Mouse (Mus musculus): ENCODE measurements around the gene Calu. TPM values are rescaled to one million over a fixed set of nuclear protein-coding genes. Genes with fewer than 3 reads are reported as not detected.

Calu gene
- polyA plus RNA-seq, 1 experiment, result 19.3 TPM

DNA sequence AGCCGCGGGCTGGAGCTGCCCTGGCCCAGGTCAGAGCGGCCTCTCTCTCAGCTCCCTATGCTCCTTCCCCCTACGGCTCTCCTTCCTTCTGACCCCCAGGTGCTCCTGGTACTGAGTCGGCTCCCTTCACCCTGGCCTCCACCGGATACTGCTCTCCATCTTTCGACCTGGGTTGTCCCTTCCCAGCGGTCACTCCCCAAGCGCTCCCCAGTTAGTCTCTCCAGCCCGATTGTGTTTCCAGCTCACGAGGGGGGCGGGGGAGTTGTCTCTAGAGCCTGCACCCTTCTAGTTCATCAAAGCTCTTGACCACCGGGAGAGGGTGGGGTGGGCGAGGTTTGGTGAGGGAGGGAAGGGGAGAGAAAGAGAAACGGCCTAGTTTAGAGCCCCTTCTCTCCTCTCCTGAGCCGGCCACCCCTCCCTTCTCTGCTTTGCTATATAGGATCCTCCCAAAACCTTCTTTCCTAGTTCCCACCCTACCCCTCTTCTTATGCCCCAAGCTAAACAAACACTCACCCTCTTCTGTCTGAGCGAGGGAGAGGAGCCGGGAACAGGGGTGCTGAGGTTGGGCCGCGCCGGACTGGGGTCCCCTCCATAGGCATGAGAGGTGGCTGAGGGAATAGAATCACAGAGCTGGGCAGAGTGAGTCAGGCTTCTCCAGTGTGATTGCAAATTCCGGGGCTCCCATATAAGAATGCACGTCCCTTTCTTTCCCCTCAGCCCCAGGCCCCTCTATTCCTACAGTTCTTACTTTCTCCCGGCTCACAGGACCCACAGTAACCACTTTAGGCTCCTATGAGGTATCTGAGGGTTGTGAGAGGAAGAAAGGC, 49.1 kb downstream of the Calu start:
- Histone ChIP-seq H3K36me3 (ENCODE audit: control insufficient read depth, insufficient read depth, low read length) (no peaks in the 10 kb centered on the region), H3K4me3 (ENCODE audit: low read depth, low read length) (peak overlapping the region; percentile 62), H3K4me1 (ENCODE audit: control insufficient read depth, insufficient read depth, insufficient read length, low read length) (0 out of 2 replicates have a peak, but pooled peaks cover 2% of the 10 kb centered on the region), H3K27ac (ENCODE audit: insufficient read depth, low read depth, low read length) (no peak overlapping the region), H3K27me3 (ENCODE audit: control insufficient read depth, insufficient read depth, low read length) (peaks cover 30% of the 10 kb centered on the region)
- 13% methylated on average over 24 of the region's 24 CpGs for WGBS
- TF ChIP-seq POLR2A (IDR thresholded peaks at IDR 0.05; ENCODE audit: low read depth, low read length) (no peak), CTCF (IDR thresholded peaks at IDR 0.05; ENCODE audit: extremely low read depth, insufficient read length, insufficient replicate concordance, low read depth, low read length) (no peak)

DNA sequence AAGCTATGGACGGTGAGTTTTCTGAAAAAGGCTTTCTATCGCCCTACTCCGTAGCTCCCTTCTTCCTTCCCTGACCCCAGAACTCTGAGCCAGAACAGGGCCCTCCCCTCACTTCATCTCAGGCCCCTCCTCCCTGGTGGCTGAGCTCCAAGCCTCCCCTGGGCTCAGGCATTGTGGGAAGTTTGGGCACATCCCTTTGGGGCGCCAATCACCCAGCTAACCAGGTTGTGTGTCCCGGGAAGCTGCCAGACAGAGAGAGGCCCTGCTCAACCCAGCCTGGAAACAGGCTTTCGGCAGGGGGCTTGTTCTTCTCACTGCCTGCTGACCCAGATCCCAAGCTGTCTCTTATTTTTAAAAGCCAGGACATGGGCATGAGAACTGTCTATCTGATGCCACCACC, 49.7 kb downstream of the Calu start:
- Histone ChIP-seq H3K27ac (ENCODE audit: insufficient read depth, low read depth, low read length) (no peak overlapping the region), H3K27me3 (ENCODE audit: control insufficient read depth, insufficient read depth, low read length) (peaks cover 31% of the 10 kb centered on the region), H3K36me3 (ENCODE audit: control insufficient read depth, insufficient read depth, low read length) (no peaks in the 10 kb centered on the region), H3K4me3 (ENCODE audit: low read depth, low read length) (no peak overlapping the region), H3K4me1 (ENCODE audit: control insufficient read depth, insufficient read depth, insufficient read length, low read length) (0 out of 2 replicates have a peak, but pooled peaks cover 2% of the 10 kb centered on the region)
- TF ChIP-seq CTCF (IDR thresholded peaks at IDR 0.05; ENCODE audit: extremely low read depth, insufficient read length, insufficient replicate concordance, low read depth, low read length) (no peak), POLR2A (IDR thresholded peaks at IDR 0.05; ENCODE audit: low read depth, low read length) (no peak)
- WGBS, result 39% methylated on average over 6 of the region's 6 CpGs

DNA sequence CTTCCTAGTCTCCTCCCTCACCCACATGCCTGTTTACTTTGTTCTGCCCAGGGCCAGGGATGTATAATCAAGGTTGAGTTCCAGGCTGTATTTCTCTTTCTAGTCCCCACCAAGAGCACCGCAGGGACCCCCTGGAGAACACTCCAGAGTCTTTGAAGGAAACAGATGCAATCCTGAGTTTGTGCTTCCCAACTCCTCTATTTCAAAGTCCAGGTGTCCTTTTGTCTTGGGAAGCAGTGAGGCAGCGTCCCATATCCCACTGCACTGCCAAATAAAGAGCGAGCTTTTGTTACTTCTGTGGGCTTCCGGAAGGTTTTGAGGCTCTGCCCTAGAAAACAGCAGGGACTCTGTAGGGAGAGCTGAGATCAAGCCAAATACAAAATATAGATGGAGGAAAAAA, 52.0 kb downstream of the Calu start:
- WGBS, result 86% methylated on average over 4 of the region's 4 CpGs
- Histone ChIP-seq H3K36me3 (ENCODE audit: control insufficient read depth, insufficient read depth, low read length) (no peaks in the 10 kb centered on the region), H3K4me1 (ENCODE audit: control insufficient read depth, insufficient read depth, insufficient read length, low read length) (0 out of 2 replicates have a peak, but pooled peaks cover 2% of the 10 kb centered on the region), H3K4me3 (ENCODE audit: low read depth, low read length) (no peak overlapping the region), H3K27me3 (ENCODE audit: control insufficient read depth, insufficient read depth, low read length) (peaks cover 32% of the 10 kb centered on the region), H3K27ac (ENCODE audit: insufficient read depth, low read depth, low read length) (no peak overlapping the region)
- TF ChIP-seq CTCF (IDR thresholded peaks at IDR 0.05; ENCODE audit: extremely low read depth, insufficient read length, insufficient replicate concordance, low read depth, low read length) (no peak), POLR2A (IDR thresholded peaks at IDR 0.05; ENCODE audit: low read depth, low read length) (no peak)

GRCm38 (mm10) chr6:29402693-29403342, 54.9 kb downstream of the Calu start:
- H3K27me3 ChIP-seq (ENCODE audit: control insufficient read depth, insufficient read depth, low read length), result peaks cover 16% of the 10 kb centered on the region
- H3K36me3 ChIP-seq (ENCODE audit: control insufficient read depth, insufficient read depth, low read length), result no peaks in the 10 kb centered on the region
- no peak overlapping the region for H3K4me3 ChIP-seq (ENCODE audit: low read depth, low read length)
- no peak for TF ChIP-seq CTCF (IDR thresholded peaks at IDR 0.05; ENCODE audit: extremely low read depth, insufficient read length, insufficient replicate concordance, low read depth, low read length)
- no peak for TF ChIP-seq POLR2A (IDR thresholded peaks at IDR 0.05; ENCODE audit: low read depth, low read length)
- no peaks in the 10 kb centered on the region for H3K4me1 ChIP-seq (ENCODE audit: control insufficient read depth, insufficient read depth, insufficient read length, low read length)
- 13% methylated on average over 34 of the region's 34 CpGs for WGBS
- no peak overlapping the region for H3K27ac ChIP-seq (ENCODE audit: insufficient read depth, low read depth, low read length)

DNA sequence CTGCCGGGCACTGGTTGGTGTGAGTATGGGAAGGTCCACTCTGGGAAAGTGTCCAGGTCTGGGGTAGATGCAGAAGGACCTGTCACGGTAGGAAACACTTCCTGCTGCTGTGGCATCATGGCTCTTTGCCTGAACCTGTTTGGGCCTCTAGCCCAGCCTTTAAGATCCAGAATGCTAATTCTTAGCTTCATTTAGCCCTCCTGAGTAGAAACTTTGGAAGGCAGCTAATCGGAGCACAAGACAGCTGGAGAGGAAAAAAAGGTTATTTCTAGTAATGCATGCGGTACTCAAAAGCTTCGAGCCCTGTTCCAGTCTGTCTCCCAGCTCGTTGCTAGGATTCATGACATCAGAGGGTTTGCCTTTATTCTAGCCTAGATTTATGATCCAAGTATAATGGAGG, 58.5 kb downstream of the Calu start:
- peaks cover 10% of the 10 kb centered on the region for H3K27me3 ChIP-seq (ENCODE audit: control insufficient read depth, insufficient read depth, low read length)
- H3K4me1 ChIP-seq (ENCODE audit: control insufficient read depth, insufficient read depth, insufficient read length, low read length), result no peaks in the 10 kb centered on the region
- no peaks in the 10 kb centered on the region for H3K36me3 ChIP-seq (ENCODE audit: control insufficient read depth, insufficient read depth, low read length)
- no peak overlapping the region for H3K4me3 ChIP-seq (ENCODE audit: low read depth, low read length)
- TF ChIP-seq CTCF (IDR thresholded peaks at IDR 0.05; ENCODE audit: extremely low read depth, insufficient read length, insufficient replicate concordance, low read depth, low read length) (no peak), POLR2A (IDR thresholded peaks at IDR 0.05; ENCODE audit: low read depth, low read length) (no peak)
- WGBS, result 70% methylated on average over 6 of the region's 6 CpGs
- no peak overlapping the region for H3K27ac ChIP-seq (ENCODE audit: insufficient read depth, low read depth, low read length)

DNA sequence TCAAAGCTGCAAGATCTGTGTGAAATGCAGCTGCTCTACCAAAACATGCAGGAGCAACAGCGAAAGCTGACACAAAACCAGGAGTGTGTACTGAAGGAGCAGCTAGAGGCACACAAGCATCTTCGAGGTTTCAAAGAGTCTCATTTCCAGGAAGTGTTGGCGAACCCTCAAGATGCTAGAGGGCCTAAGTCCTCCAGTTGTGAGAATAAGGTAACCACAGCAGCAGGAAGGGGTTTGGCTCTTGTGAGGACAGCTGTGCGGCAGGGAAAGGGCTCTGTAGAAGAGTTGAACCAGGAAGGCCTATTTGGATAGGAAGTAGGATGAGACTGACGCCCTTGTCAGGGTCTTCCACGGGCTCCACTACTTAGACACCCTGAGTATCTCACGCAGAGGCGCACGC, 67.6 kb downstream of the Calu start:
- no peak overlapping the region for H3K4me3 ChIP-seq (ENCODE audit: low read depth, low read length)
- H3K27me3 ChIP-seq (ENCODE audit: control insufficient read depth, insufficient read depth, low read length), result no peaks in the 10 kb centered on the region
- no peaks in the 10 kb centered on the region for H3K4me1 ChIP-seq (ENCODE audit: control insufficient read depth, insufficient read depth, insufficient read length, low read length)
- no peak for TF ChIP-seq CTCF (IDR thresholded peaks at IDR 0.05; ENCODE audit: extremely low read depth, insufficient read length, insufficient replicate concordance, low read depth, low read length)
- H3K36me3 ChIP-seq (ENCODE audit: control insufficient read depth, insufficient read depth, low read length), result no peaks in the 10 kb centered on the region
- H3K27ac ChIP-seq (ENCODE audit: insufficient read depth, low read depth, low read length), result no peak overlapping the region
- 70% methylated on average over 9 of the region's 9 CpGs for WGBS

DNA sequence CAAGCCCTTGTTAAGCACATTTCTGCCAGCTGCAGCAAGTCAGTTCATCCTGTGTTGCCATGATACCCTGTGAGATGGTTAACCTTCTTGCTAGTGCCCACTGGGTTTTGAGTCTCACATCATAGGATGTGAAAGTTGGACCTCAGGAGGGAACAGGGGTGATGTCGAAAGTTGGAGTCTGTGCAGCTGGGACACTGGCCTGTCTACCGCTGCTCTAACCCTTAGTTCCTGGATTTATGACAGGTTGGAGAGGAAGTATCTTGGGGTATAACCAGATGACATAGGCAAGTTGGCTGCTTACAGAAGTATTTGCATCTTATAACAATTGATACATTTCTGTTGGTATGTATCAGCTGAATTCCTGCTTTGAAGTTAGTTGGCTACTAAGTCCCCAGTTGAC, 72.7 kb downstream of the Calu start:
- H3K27me3 ChIP-seq (ENCODE audit: control insufficient read depth, insufficient read depth, low read length), result peaks cover 4% of the 10 kb centered on the region; the same call in 1 of the 2 replicates
- H3K36me3 ChIP-seq (ENCODE audit: control insufficient read depth, insufficient read depth, low read length), result no peaks in the 10 kb centered on the region
- no peaks in the 10 kb centered on the region for H3K4me1 ChIP-seq (ENCODE audit: control insufficient read depth, insufficient read depth, insufficient read length, low read length)
- TF ChIP-seq POLR2A (IDR thresholded peaks at IDR 0.05; ENCODE audit: low read depth, low read length), result no peak
- no peak for TF ChIP-seq CTCF (IDR thresholded peaks at IDR 0.05; ENCODE audit: extremely low read depth, insufficient read length, insufficient replicate concordance, low read depth, low read length)
- WGBS, result 68% methylated on average over 2 of the region's 2 CpGs
- no peak overlapping the region for H3K27ac ChIP-seq (ENCODE audit: insufficient read depth, low read depth, low read length)
- H3K4me3 ChIP-seq (ENCODE audit: low read depth, low read length), result no peak overlapping the region

Data from small intestine, adult 2 months (tissue).